Mouse (Mus musculus): Measurements from ENCODE around the gene Hjurp.

The Hjurp gene

GRCm38 (mm10) chr1:88277098-88277817 lies at the start of gene Hjurp, which contains the start of gene Trpm8:
TSS of gene Hjurp (minus strand) at chr1:88277633.
TSS of gene Trpm8 (plus strand) at chr1:88277661.
- DNase-seq: peak; percentile 100

- no peak for DNase-seq
Observed at GRCm38 (mm10) chr1:88323101-88323500, 45.7 kb upstream of the Hjurp start.

- no peak for DNase-seq
Observed at GRCm38 (mm10) chr1:88322146-88322545, 44.7 kb upstream of the Hjurp start.

- DNase-seq: peak in 1 of 2 experiments; percentile 25
Observed at GRCm38 (mm10) chr1:88320821-88321395, 43.5 kb upstream of the Hjurp start.

GRCm38 (mm10) chr1:88318531-88319060 lies 41.2 kb upstream of the Hjurp start:
- DNase-seq: peak in 1 of 2 experiments; percentile 48

- no peak for DNase-seq
Observed at GRCm38 (mm10) chr1:88317279-88317678, 39.8 kb upstream of the Hjurp start.

- no peak for DNase-seq
Observed at GRCm38 (mm10) chr1:88310349-88310748, 32.9 kb upstream of the Hjurp start.

GRCm38 (mm10) chr1:88309905-88310304 lies 32.5 kb upstream of the Hjurp start:
- no peak for DNase-seq

GRCm38 (mm10) chr1:88309020-88309419 lies 31.6 kb upstream of the Hjurp start:
- DNase-seq: no peak

GRCm38 (mm10) chr1:88307180-88307579 lies 29.7 kb upstream of the Hjurp start:
- DNase-seq: no peak

GRCm38 (mm10) chr1:88306543-88306942 lies 29.1 kb upstream of the Hjurp start:
- DNase-seq: no peak

- no peak for DNase-seq
Observed at GRCm38 (mm10) chr1:88305018-88305795, 27.8 kb upstream of the Hjurp start.

- DNase-seq: no peak
Observed at GRCm38 (mm10) chr1:88304261-88304985, 27.0 kb upstream of the Hjurp start.

GRCm38 (mm10) chr1:88303762-88304161 lies 26.3 kb upstream of the Hjurp start:
- DNase-seq: no peak

GRCm38 (mm10) chr1:88302057-88302740 lies 24.8 kb upstream of the Hjurp start:
- no peak for DNase-seq

- DNase-seq: no peak
Observed at GRCm38 (mm10) chr1:88301121-88302014, 23.9 kb upstream of the Hjurp start.

- no peak for DNase-seq
Observed at GRCm38 (mm10) chr1:88300301-88301050, 23.0 kb upstream of the Hjurp start.

- DNase-seq: no peak
Observed at GRCm38 (mm10) chr1:88299529-88299945, 22.1 kb upstream of the Hjurp start.

- no peak for DNase-seq
Observed at GRCm38 (mm10) chr1:88298686-88299528, 21.5 kb upstream of the Hjurp start.
